Mouse (Mus musculus) embryo, embryonic 10.5 days (tissue): ENCODE measurements around the gene Plekha6.

Experiments used
- DNase-seq: peaks from one replicate; pipeline ENCODE4 v3.0.0-alpha.2; 2015; ENCODE audit warnings: low spot score

Plekha6 gene

DNA sequence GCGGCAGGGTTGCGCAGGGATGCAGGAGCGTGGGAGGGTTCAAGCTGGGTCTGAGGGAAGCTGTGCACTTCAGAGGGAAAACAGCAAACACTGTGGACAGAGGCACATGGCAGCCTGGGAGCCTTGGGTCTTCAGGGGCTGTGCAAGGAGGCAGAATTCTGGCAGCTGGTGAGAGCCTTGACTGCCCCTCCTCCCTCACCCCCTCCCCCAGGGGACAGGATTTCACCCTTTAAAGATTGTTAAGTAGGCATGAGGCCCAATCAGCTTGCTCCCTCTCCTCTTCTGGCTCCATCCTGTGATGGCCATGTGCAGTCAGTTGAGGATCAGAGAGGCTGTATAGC lies 51.3 kb downstream of the Plekha6 start:
- DNase-seq = no peak

DNA sequence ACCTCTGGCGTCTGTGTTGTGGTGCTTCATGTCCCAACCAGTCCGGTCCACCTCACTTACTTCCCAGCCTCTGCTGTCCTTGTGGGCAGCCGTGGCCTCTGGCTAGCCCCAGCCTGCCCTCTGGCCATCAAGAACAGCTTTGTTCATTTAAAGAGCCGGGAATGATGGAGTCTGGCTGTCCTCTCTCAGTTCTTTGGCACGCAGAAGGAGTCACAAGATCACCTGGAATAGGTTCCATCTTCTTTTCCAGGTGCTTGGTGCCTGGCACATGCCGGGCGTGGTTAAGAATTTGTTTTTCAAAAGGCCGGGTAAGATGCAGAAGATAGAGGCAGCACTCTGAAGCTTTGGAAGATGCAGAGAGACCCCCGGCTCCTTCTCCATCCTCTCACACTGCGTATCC lies 51.7 kb downstream of the Plekha6 start:
- no peak for DNase-seq

DNA sequence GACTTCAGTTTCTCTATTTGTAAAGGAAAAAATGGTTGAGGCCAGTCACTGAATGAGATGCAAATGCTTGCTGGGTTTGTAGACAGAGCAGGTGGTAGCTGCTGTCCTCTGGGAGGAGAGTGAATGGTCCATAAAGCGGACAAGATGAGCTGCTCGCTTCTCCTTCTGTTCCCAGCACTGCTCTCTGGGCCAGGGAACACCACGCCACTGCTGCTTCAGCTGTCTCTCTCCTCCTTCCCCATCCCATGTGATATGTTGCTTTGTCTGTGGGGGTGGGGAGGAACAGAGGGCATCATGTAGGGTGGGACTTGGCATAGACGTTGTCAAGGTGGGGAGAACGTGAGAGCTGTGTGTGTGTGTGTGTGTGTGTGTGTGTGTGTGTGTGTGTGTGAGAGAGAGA lies 53.0 kb downstream of the Plekha6 start:
- DNase-seq = no peak

DNA sequence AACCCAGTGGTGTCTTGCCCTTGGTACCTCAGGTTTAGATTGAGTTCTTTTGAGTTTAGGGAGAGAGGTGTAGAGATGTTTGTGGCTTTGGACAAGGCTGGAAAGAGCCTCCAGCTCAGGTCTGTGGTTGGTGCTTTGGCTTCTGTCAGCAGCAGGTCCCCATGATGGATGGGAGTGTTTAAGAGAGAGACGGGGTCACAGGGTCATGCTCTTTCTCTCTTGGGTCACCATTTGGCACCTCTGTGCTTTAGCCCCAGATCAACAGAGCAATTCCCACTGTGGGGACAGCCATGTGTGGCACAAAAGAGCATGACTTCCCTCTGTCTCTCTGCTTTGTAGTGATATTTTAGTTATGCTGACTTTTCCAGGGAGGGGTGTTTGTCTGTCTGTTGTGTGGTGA lies 55.1 kb downstream of the Plekha6 start:
- peak; percentile 65 for DNase-seq

DNA sequence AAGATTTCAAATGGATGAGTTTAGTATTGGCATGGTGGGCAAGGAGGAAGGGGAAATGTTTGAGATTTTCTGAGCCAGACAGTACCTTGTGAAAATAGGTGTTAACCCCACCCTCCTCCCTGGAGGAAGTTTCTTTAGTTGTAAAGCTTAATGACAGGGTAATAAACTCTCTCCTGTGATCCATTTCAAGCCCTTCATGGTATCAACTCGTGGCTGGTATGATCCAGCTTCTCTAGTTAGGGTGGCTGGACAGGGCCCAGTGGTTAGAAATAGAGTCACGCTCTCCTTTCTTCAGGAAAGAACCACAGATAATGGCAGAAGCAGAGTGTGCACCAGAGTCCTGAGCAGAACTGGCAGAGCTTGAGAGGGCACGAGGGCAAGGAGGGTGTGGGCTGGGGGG lies 57.4 kb downstream of the Plekha6 start:
- no peak for DNase-seq

DNA sequence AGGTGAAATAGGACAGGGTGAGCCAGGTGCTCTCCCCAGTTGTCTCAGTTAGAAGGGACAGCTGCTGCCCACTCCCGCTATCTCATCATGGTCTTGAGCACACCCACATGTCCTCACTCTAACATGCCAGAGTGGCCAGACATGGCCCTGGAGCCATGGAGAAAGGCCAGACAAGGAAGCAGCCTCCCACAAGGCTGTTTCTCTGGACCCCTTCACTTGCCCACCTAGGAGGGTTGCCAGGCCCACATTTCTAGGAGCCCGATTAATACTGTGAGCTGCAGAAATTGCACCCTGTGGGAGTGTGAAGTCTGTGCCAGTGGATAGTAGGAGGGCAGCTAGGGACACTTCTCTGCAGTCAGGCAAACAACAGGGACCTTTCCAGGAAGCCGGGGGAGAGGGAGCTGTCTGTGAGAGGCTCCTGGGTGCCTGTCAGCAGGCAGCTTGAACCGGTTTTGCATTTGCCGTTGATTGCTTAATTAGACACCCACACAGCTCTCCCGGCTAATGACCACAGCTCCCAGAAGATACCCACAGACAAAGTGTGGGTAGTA lies 58.5 kb downstream of the Plekha6 start:
- DNase-seq = no peak

DNA sequence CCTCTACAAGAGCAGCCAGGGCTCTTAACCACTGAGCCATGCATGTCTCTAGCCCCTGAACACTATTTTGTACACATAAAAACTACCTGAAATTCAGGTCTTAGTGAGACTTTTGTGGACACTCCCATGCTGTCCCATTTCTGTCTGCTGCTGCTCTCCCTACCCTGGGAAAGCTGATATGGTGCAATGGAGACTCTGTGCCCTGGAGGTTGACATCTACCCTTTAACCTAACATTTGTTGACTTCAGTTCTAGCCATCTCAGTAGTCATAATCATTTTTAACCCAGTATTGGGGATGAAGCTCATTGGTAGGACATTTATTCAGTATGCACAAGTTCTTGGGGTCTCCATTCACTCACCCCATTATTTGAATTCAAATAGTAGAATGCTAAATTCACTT lies 60.7 kb downstream of the Plekha6 start:
- DNase-seq = no peak

DNA sequence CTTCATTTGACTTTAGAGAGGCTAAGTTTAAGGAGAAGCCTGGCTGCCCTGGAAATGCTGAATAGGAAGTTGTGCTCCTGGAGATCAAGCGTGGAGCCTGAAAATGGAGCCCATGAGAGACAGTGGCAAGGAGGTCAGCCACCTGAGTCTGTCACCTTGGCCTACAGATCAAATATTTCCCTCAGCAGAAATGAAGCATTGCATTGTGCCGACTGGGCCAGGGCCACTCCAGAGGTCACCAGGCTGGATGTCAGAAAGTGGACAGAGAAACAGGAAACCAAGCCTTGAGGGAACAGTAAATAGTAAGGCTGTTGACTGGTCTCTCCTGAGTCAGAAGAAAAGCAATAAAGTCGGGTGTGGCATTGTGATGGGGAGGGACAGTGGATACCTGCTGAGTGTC lies 61.1 kb downstream of the Plekha6 start:
- DNase-seq = no peak

DNA sequence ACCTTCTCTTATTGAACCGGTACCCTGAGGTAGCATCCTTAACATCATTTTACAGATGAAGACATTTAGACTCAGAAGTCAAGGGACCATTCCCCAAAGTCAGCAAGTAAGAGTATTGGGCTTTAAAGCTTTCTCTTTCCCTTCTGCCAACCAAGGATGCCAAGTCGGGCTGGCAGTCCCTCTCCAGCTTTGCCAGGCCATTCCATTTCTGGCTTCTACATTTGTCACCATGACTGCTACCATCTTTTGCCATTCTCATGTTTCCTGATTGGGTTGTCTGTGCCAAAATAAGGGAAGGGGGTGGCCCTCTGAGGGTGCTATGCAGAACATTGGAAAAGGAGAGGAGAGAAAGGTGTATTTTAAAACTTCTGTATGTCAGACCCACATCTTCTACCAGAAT lies 61.6 kb downstream of the Plekha6 start:
- DNase-seq = no peak

DNA sequence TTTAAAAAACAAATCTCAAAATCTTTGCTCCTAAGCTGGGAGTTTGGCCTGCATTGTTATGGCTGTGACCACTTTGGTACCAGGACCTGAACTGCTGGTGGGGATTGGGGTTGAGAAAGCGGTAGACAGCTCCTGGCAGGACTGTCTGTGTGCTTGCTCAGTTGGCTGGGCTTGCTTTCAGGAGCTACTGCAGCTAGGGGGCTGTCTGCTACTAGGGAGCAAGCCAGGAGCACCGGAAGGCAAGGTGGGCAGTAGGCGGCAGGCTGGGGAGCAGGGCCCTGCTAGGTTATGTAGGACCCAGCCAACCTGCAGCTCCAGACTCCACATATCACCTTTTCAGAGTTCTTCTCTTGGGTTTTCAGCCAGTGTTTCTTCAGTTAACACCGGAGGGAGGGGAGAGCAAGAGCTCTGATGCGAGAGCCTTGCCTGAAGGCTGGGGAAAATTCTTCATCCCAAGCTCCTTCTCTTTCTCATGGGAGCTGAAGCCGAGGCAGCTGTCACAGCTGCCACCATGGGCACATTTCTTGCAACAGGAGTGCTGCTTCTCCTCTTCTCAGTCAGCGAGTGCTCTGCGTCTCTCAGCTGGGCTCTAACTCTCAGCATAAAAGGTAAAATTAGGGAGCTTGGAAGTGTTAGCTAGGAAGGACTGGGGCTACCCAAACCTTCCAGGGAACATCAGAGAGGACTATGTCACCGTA lies 62.1 kb downstream of the Plekha6 start:
- peak; percentile 40 for DNase-seq

DNA sequence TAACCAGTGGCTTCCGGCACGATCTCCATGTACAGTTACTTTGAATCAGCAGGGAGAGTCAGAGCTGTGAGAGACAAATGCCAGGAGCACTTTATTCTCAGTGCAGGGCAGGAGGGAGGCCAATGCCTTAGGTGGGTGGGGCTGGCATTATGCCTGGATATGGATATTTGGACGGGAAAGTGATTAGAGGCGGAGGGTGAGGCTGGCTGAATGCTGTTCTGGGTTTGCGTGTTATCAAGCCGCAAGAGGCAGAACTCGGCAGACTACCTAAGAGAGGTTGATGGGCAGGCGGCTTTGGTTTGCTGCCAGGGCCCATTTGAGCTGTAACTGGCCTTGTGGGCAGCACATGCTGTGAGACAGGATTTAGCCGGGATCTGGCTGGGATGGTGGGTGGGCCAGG lies 62.9 kb downstream of the Plekha6 start:
- no peak for DNase-seq

DNA sequence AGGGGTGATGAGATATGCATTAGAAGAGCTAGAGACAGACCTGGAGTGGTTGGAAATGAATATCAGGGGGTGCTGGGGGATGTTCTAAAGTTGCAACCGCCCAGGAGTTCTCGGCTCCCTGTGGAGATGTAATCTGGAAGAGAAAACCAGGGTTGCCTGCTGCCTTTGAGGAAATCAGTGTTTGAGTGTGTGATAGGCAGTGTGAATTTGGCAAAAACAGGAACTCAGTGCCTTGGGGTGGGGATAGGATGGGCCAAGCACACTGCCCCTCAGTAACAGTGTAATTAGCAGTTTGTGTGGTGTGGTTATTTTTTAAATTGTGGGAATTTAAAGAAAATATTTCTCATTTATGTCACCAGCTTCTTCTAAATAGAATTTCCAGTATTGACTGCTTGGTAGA lies 63.4 kb downstream of the Plekha6 start:
- no peak for DNase-seq

DNA sequence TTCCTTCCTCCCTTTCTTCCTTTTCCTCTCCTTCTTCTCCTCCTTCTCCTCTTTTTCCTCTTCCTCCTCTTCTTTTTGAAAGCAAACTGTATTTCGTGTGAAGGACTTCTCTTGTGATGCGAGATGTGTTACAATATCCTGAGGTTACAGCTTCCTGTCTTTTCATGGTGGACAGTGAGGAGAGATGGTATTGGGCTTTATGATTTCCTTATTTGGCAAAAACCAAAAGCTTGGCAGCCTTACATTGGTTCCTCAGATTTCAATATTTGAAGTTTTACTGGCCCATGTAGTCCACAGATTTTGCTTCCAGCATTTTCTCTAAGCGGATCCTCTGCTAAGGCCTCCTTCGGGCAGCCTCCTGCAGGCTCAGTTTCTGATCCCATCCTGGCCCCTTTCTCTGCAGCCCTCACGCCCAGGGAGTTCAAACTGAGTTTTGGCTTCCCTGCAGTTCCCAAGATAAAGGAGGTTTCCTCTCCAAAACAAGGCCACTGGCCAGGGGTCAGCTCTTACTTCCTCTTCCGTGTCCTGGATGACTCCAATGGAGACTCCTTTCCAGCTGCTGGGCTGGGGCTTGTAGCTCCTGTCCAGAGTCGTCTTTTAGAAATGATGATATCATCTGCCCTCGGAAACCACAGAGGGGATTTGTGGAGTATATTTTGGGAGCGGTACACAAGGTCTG lies 64.9 kb downstream of the Plekha6 start:
- DNase-seq = no peak

DNA sequence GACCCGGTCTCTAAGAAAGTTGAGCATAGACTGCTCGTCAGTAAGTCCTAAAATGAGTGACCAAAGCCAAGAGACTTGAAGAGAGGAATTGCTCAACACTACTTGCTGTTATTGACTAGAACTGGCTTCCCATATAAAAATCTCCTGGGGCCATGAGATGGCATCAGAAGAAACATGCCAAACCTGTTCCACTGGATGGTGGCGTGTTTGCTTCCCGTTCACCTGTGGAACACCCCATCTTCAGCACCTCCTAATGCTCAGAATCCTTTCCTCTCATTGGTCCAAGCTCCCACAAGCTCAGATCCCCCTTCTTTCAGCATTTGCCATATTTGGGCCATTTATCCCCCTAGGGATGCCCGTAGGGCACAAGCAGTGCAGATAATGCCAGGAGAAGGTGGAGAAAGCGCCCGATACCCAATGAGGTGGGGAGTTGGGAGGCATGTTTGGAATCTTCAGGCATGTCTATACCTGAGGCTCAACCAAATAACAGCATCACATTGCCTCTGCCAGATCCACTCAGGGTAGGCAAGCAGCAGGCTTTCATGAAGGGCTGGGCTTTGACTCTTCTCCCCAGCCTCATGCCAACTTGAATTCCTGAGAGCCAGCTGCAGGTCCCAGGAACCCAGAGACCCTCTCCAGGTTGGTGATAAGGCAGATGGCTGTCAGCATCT lies 67.6 kb downstream of the Plekha6 start:
- DNase-seq = no peak

DNA sequence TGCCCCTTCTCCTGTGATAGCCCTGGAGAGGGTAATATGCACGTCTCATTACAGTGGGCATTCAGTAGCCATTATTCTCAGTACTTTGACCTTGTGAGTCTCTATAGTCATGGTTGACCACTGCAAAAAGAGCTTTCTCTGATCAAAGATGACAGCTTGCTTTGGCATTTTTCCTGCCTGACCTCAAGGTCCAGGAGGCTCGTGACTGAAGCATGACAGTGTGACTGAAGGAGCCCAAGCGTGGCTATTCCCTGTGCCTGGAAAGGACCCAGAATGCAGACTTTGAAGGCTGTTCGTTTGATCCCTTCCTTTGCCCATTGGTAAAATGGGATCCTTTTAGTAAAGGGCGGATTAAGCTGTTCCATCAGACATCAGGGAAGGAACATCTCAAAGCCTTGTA lies 71.9 kb downstream of the Plekha6 start:
- DNase-seq = no peak

DNA sequence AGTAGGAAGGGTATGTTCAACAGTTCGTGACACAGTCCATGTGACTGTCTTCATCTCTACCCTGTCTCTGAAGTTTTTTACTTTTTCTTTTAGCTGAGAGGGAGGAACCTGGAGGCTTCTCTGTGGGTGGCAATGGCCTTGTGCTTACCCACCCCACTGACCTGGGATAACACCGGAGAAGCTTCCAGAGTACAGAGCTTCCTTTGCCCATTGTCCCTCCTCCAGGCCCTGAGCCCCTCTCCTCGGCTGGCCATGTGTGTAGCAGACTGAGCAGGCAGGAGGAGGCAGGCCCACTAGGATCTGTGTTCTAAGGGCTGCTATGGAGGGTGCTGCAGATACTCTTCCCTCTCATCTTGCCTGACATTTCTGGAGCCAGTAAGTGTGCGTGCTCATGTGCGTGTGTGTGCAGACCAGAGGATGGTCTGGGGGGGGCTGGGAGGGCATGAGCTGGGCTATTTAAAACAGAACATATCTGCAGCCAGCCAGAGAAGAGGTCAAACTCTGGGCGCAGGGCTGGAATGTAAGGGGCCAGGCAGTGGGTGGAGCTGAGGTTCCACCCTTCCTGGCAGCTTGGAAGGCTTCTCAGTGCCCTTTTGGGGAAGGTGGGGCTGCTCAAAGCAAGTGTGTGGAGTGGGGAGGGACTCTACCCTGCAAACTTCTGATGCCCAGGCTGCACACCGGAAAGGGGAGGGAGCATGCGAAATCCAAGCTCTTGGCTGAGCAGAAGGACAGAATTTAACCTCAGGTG lies 72.9 kb downstream of the Plekha6 start:
- peak; percentile 75 for DNase-seq

DNA sequence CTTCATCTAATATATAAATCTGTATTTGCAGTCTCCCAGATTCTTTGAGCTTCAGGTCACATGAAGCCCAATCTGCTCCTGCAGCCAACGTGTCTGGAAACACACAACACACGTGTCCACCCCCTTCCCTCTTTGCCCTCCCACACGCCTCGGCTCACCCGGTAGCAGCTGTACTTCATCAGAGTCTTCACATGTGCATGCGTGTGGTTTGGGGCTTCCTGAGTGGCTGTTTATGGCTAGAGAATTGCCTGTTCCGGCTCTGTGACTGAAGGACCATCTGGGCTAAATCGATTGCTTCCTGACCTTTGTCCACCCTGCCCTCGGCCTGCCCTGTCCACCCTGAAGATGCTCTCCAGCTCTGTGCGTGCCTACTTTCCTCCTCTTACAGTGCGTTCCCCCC lies 73.7 kb downstream of the Plekha6 start:
- peak; percentile 78 for DNase-seq

DNA sequence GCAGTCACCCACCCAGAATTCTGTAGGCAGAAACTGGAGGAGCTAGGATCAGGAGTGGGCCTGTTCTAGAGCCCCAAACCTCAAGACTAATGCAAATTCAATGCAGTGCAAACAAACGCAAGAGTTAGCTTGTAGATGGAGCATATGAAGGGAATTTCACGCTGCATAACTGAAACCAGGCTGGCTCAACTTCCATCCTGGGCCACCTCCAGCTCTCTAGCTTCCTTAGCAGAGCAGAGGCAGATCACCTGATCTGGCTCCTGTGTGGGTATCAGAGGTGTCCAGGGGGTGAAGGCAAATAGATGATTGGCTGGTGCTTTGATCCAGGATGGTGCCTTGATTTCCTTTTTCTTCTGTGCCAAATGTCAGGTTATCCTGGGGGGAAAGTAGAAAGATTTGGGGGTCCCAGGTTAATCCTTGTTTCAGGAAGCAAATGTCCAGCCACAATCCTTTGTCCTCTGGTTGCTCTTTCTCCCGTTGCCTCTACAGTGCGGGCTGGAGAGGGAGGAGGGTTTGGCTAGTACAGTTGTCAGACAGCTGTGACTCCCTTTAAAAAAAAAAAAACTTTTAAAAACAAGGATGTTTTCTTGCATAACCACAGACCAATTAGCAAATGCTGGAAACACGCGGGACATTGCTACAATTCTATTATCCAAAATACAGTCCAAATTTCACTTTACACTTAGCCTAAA lies 75.3 kb downstream of the Plekha6 start:
- DNase-seq = peak; percentile 35

DNA sequence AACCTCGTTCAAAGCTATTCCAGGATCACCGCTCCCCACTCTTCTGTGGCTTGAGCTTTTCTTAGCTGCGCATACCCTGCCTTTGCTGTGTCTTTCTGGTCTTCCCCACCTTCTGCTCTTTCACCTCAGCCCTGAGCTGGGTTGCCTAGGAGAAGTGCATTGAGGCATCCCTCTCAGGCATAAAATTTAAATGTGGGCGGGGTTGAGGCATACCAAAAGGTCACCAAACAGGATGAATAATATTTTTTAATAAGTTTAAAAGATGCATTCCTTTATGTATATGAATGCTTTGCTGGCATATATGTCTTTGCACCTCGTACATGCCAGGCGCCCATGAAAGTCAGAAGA lies 75.8 kb downstream of the Plekha6 start:
- no peak for DNase-seq

DNA sequence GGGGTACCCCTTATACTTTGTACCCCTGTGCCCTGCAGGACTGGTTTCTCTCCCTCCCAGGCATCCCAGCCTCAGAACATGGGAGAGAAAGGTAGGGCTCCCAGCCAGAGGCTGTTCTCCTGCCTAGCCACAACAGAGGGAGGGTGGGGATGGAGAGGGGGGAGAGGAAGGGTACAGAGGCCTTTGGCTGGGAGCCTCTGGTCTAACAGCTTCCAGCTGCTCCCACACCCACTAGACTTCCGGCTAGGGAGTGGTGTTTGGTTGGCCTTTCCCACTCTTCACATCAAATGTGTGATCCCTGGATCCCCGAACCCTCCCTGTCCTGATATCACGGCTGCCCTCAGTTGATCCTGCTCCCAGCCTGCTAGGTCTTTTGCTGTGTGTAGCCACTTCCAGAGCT lies 76.9 kb downstream of the Plekha6 start:
- DNase-seq = no peak

DNA sequence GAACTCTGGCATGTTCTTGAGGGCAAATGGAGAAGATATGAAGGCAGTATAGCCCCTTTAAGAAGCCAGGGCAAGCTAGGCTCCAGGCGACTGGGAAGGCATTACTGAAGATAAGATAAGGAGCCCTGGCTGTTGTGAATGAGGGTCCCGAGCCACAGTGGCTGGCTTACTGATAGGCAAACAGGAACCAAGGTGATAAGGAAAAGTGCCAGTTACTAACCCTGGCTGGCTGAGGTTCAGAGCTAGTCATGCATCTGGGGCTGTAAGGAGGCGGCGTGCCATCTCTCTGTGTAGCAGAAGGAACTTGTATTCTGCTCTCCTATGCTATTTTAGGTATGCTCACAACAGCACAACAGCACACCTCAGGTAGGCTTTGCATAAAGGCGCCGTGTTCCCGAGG lies 80.7 kb downstream of the Plekha6 start:
- DNase-seq = no peak
